Mouse (Mus musculus) MEL (cell line): Measurements from ENCODE around the gene Map3k6. TPM values are rescaled to one million over a fixed set of nuclear protein-coding genes. Genes with fewer than 3 reads are reported as not detected.
A peak's percentile ranks its signal among the peaks of the same experiment; 100 is the strongest.

ENCODE experiments used
- DNase-seq: peaks from one replicate; pipeline ENCODE4 v3.0.0; 2011; ENCODE audit warnings: low read depth, low spot score
- H3K27ac ChIP-seq: 2 replicates; pipeline ENCODE4 v1.5.1; 2012; ENCODE audit warnings: low read depth, mild to moderate bottlenecking, control low read depth, low read length, moderate library complexity; ENCODE audit not compliant: control insufficient read depth
- H3K27me3 ChIP-seq, 2 experiments: fragments of 150-350 bp in 1 of 2; sonication (generic) in 1 of 2; 2 replicates each; pipeline ENCODE4 v1.6.1; 2012; ENCODE audit warnings: low read length in 2 of 2, mild to moderate bottlenecking in 2 of 2, improper control_type of control experiment in 1 of 2, moderate library complexity in 1 of 2; ENCODE audit not compliant: insufficient read depth in 2 of 2, control insufficient read depth in 1 of 2
- H3K36me3 ChIP-seq, 2 experiments: 2 replicates each; pipeline ENCODE4 v1.6.1; 2012 to 2014; ENCODE audit warnings: low read length in 2 of 2, improper control_type of control experiment in 1 of 2, inconsistent platforms in 1 of 2, mild to moderate bottlenecking in 1 of 2; ENCODE audit not compliant: insufficient read depth in 2 of 2, control insufficient read depth in 1 of 2
- H3K4me1 ChIP-seq, 2 experiments: fragments of 150-350 bp in 1 of 2; sonication (generic) in 1 of 2; 2 replicates each; pipeline ENCODE4 v1.6.1; 2012; ENCODE audit warnings: low read length in 2 of 2, improper control_type of control experiment in 1 of 2, mild to moderate bottlenecking in 1 of 2; ENCODE audit not compliant: insufficient read depth in 2 of 2, control insufficient read depth in 1 of 2
- H3K4me3 ChIP-seq, 2 experiments: fragments of 150-350 bp in 1 of 2; sonication (generic) in 1 of 2; 2 replicates each; pipeline ENCODE4 v1.5.1; 2012; ENCODE audit warnings: low read depth in 2 of 2, low read length in 2 of 2, mild to moderate bottlenecking in 2 of 2, moderate library complexity in 2 of 2, control low read depth in 1 of 2, improper control_type of control experiment in 1 of 2; ENCODE audit not compliant: control insufficient read depth in 1 of 2, insufficient read depth in 1 of 2
- H3K79me2 ChIP-seq: 2 replicates; pipeline ENCODE4 v1.6.1; 2012; ENCODE audit warnings: mild to moderate bottlenecking, low read length, moderate library complexity; ENCODE audit not compliant: control insufficient read depth, poor library complexity, insufficient read depth
- H3K9ac ChIP-seq: 2 replicates; pipeline ENCODE4 v1.6.1; 2012; ENCODE audit warnings: low read depth, mild to moderate bottlenecking, control low read depth, low read length, moderate library complexity; ENCODE audit not compliant: control insufficient read depth, poor library complexity, severe bottlenecking
- H3K9me3 ChIP-seq: fragments of 150-350 bp; sonication (generic); replicated peaks from 2 replicates; pipeline ENCODE4 v1.6.1; 2012; ENCODE audit warnings: mild to moderate bottlenecking, low read length, improper control_type of control experiment, moderate library complexity; ENCODE audit not compliant: insufficient read depth
- CHD2 ChIP-seq: IDR thresholded peaks from 2 replicates; pipeline ENCODE4 v1.6.1; 2011; ENCODE audit warnings: low read length, improper control_type of control experiment
- CTCF ChIP-seq, 3 experiments: IDR thresholded peaks in 2 of 3; conservative IDR thresholded peaks in 1 of 3; 2 replicates each; pipeline ENCODE4 v1.5.1; 2011 to 2012; ENCODE audit warnings: low read length in 3 of 3, low read depth in 2 of 3, mild to moderate bottlenecking in 2 of 3, improper control_type of control experiment in 1 of 3, inconsistent platforms in 1 of 3, mixed read lengths in 1 of 3, moderate library complexity in 1 of 3; ENCODE audit not compliant: control insufficient read depth in 1 of 3, insufficient read depth in 1 of 3, poor library complexity in 1 of 3, severe bottlenecking in 1 of 3
- ELF1 ChIP-seq: IDR thresholded peaks from 2 replicates; pipeline ENCODE4 v1.6.1; 2014; ENCODE audit warnings: low read depth, mild to moderate bottlenecking, inconsistent platforms, low read length, improper control_type of control experiment, moderate library complexity
- EP300 ChIP-seq, 2 experiments: IDR thresholded peaks; 2 replicates each; pipeline ENCODE4 v1.6.1; 2011; ENCODE audit warnings: improper control_type of control experiment in 2 of 2, low read length in 2 of 2, low read depth in 1 of 2, mild to moderate bottlenecking in 1 of 2
- ETS1 ChIP-seq: IDR thresholded peaks from 2 replicates; pipeline ENCODE4 v1.6.1; 2012; ENCODE audit warnings: low read depth, mild to moderate bottlenecking, inconsistent platforms, low read length, improper control_type of control experiment, moderate library complexity
- GATA1 ChIP-seq: IDR thresholded peaks from 2 replicates; pipeline ENCODE4 v1.6.1; 2011; ENCODE audit warnings: low read depth, low read length, improper control_type of control experiment
- HCFC1 ChIP-seq: IDR thresholded peaks from 2 replicates; pipeline ENCODE4 v1.6.1; 2012; ENCODE audit warnings: low read depth, mild to moderate bottlenecking, inconsistent platforms, low read length, improper control_type of control experiment, moderate library complexity
- KAT2A ChIP-seq: conservative IDR thresholded peaks from 2 replicates; pipeline ENCODE4 v1.6.1; 2012; ENCODE audit warnings: low read depth, low read length, improper control_type of control experiment, inconsistent platforms
- MXI1 ChIP-seq: IDR thresholded peaks from 2 replicates; pipeline ENCODE4 v1.6.1; 2011; ENCODE audit warnings: mild to moderate bottlenecking, low read depth, low read length, improper control_type of control experiment
- NRF1 ChIP-seq: IDR thresholded peaks from 2 replicates; pipeline ENCODE4 v1.6.1; 2014; ENCODE audit warnings: low read depth, mild to moderate bottlenecking, inconsistent platforms, low read length, improper control_type of control experiment, moderate library complexity; ENCODE audit not compliant: poor library complexity, insufficient read depth, severe bottlenecking
- POLR2A ChIP-seq, 2 experiments: IDR thresholded peaks; 2 replicates each; pipeline ENCODE4 v1.6.1; 2011 to 2012; ENCODE audit warnings: low read length in 2 of 2, mild to moderate bottlenecking in 2 of 2, control low read depth in 1 of 2, improper control_type of control experiment in 1 of 2, low read depth in 1 of 2, moderate library complexity in 1 of 2; ENCODE audit not compliant: control insufficient read depth in 1 of 2, insufficient read depth in 1 of 2, poor library complexity in 1 of 2
- RAD21 ChIP-seq: IDR thresholded peaks from 2 replicates; pipeline ENCODE4 v1.6.1; 2011; ENCODE audit warnings: mild to moderate bottlenecking, low read depth, low read length, improper control_type of control experiment
- SIN3A ChIP-seq: IDR thresholded peaks from 2 replicates; pipeline ENCODE4 v1.6.1; 2012; ENCODE audit warnings: low read length, improper control_type of control experiment, inconsistent platforms
- SMC3 ChIP-seq: IDR thresholded peaks from 2 replicates; pipeline ENCODE4 v1.6.1; 2011; ENCODE audit warnings: low read depth, low read length, improper control_type of control experiment
- TAL1 ChIP-seq: IDR thresholded peaks from 2 replicates; pipeline ENCODE4 v1.6.1; 2012; ENCODE audit warnings: mild to moderate bottlenecking, inconsistent platforms, low read length, moderate library complexity, mixed read lengths
- TBP ChIP-seq: IDR thresholded peaks from 2 replicates; pipeline ENCODE4 v1.8.0; 2011; ENCODE audit warnings: low read depth, low read length, improper control_type of control experiment
- TCF12 ChIP-seq: IDR thresholded peaks from 2 replicates; pipeline ENCODE4 v1.6.1; 2014; ENCODE audit warnings: low read depth, mild to moderate bottlenecking, inconsistent platforms, low read length, improper control_type of control experiment, moderate library complexity
- USF2 ChIP-seq, 2 experiments: IDR thresholded peaks; 2 replicates each; pipeline ENCODE4 v1.6.1; 2011 to 2012; ENCODE audit warnings: improper control_type of control experiment in 2 of 2, low read length in 2 of 2, borderline replicate concordance in 1 of 2, inconsistent platforms in 1 of 2, low read depth in 1 of 2, mild to moderate bottlenecking in 1 of 2; ENCODE audit not compliant: insufficient read depth in 1 of 2
- ZC3H11A ChIP-seq: IDR thresholded peaks from 2 replicates; pipeline ENCODE4 v1.6.1; 2012; ENCODE audit warnings: low read depth, mild to moderate bottlenecking, inconsistent platforms, low read length, improper control_type of control experiment
- ZNF384 ChIP-seq: IDR thresholded peaks from 2 replicates; pipeline ENCODE4 v1.6.1; 2012; ENCODE audit warnings: low read depth, mild to moderate bottlenecking, inconsistent platforms, low read length, improper control_type of control experiment
- polyA plus RNA-seq, 2 experiments: library from polyadenylated mRNA; stranded (reverse) in 1 of 2; unstranded in 1 of 2; fragments of >175 nt in 1 of 2; fragments of >200 nt in 1 of 2; gene quantifications; 2 replicates each; pipeline versions ENCODE4 v1.2.1 to v1.2.4; 2012; ENCODE audit warnings: low replicate concordance in 2 of 2, low read depth in 1 of 2; ENCODE audit not compliant: insufficient read length in 2 of 2, insufficient read depth in 1 of 2, missing spikeins in 1 of 2
- total RNA-seq: library from RNA; depleted of rRNA; stranded (reverse); fragments of 300-350 nt; gene quantifications from 2 replicates; pipeline ENCODE4 v1.2.3, GENCODE M21; 2012

The Map3k6 gene
- total and polyA plus RNA-seq, 3 experiments = 19.1 to 21.9 TPM; not detected in 1

DNA sequence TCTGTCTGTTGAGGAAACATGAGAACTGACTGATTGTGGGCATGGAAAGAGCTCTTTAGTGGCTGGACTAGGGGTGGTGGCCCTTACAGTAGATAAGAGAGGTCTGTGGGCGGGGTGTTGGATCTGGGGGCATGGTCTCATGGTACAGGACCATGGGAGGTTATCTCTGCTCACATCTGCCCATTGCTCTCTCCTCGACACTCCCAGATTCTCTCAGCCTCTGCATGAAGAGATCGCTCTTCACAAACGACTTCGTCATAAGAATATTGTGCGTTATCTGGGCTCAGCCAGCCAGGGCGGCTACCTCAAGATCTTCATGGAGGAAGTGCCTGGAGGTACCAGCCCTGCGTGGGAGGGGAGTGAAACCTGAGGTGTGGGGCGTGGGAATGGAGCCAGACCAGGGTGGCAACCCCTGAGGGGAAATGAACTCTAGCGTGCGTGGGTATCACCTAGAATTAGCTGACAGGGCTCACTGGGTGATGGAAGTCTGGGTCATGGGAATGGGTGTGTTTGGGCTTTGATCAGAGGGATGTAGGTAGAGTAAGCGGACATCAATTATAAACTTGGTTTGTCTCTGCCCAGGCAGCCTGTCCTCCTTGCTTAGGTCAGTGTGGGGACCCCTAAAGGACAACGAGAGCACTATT, 7.3 kb downstream of the Map3k6 start (continued):
- peak; percentile 42; the same call in 1 of the 2 replicates for TF ChIP-seq TBP
- no peak for TF ChIP-seq ZNF384
- no peak for TF ChIP-seq ZC3H11A
- peak; percentile 87 to 94 for TF ChIP-seq EP300 (IDR thresholded peaks at IDR 0.05; ENCODE audit: low read depth in 1 of 2, low read length in 2 of 2)
- peak in 1 of 2 experiments; percentile 32; a peak in 1 of 4 replicates for TF ChIP-seq POLR2A (IDR thresholded peaks at IDR 0.05; ENCODE audit: control insufficient read depth in 1 of 2, insufficient read depth in 1 of 2, low read depth in 1 of 2, low read length in 2 of 2, poor library complexity in 1 of 2)
- TF ChIP-seq KAT2A = no peak
- TF ChIP-seq ETS1 = peak; percentile 87
- peak; percentile 94 for TF ChIP-seq GATA1
- peak; percentile 32; the same call in 1 of the 2 replicates for TF ChIP-seq HCFC1
- peak; percentile 93 for TF ChIP-seq TAL1
- TF ChIP-seq TCF12 = peak; percentile 91
- no peak for TF ChIP-seq RAD21
- TF ChIP-seq, all 39 proteins: peak for 14

DNA sequence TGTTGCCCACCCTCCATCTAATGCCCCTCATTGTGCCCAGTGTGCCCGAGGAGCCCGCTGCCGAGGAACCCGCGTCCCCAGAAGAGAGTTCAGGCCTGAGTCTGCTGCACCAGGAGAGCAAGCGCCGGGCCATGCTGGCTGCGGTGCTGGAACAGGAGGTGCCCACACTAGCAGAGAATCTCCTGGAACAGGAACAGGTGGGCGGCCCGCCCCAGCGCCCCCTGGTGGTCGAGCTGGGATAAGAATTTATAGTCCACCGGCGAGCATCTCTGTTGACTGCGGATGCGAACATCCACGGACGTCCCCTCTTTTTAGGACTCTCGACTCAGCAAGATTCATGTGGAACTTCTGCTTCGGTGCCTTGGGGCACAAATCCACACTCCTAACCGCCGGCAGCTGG, 10.0 kb downstream of the Map3k6 start:
- peaks cover 0 to 25% of the 10 kb centered on the region in 2 experiments; a peak in 2 of 4 replicates for H3K36me3 ChIP-seq
- no peak overlapping the region for H3K4me3 ChIP-seq

DNA sequence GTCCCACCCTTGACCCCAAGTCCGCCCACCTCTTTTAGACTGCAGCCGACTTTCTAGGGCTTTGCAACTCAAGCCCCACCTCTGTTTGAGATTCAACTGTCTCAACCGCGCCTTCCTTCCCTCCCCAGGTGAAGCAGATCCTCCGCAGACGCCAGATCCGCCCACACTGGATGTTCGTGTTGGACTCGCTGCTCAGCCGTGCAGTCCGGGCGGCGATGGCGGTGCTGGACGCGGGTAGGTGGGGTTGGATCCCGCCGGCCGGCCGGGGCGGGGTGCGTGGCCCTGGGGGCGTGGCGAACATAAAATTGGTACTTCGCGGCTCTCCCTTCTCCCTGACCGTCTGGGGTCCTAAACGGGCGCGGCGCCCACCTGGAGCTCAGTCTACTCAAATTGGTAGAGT, 10.6 kb downstream of the Map3k6 start:
- peaks cover 0 to 23% of the 10 kb centered on the region in 2 experiments; a peak in 2 of 4 replicates for H3K36me3 ChIP-seq

More for the DNA sequence above, 10.0 kb downstream of the Map3k6 start:
- H3K4me1 ChIP-seq = peaks cover 2 to 43% of the 10 kb centered on the region in 2 experiments
- no peak overlapping the region for H3K27ac ChIP-seq
- H3K79me2 ChIP-seq = no peaks in the 10 kb centered on the region; the same call in 1 of the 2 replicates
- DNase-seq = peak; percentile 74
- TF ChIP-seq SIN3A = peak; percentile 68
- peak; percentile 63; the same call in 1 of the 2 replicates for TF ChIP-seq MXI1
- peak; percentile 89 for TF ChIP-seq SMC3
- peak; percentile 73 to 96 (median 89) for TF ChIP-seq CTCF (IDR thresholded peaks at IDR 0.05 in 2 of 3, conservative IDR thresholded peaks at IDR 0.05 in 1 of 3; ENCODE audit: control insufficient read depth in 1 of 3, insufficient read depth in 1 of 3, low read depth in 2 of 3, low read length in 3 of 3, poor library complexity in 1 of 3, severe bottlenecking in 1 of 3)
- TF ChIP-seq CHD2 = no peak
- peak; percentile 50 for TF ChIP-seq ZC3H11A
- peak in 1 of 2 experiments; percentile 21; a peak in 1 of 4 replicates for TF ChIP-seq EP300 (IDR thresholded peaks at IDR 0.05; ENCODE audit: low read depth in 1 of 2, low read length in 2 of 2)
- no peak for TF ChIP-seq NRF1
- 0 out of 2 replicates have a peak, but pooled peaks have one; percentile 14 for TF ChIP-seq TCF12
- TF ChIP-seq RAD21 = peak; percentile 52
- TF ChIP-seq ZNF384 = no peak
- 0 out of 2 replicates have a peak, but pooled peaks have one; percentile 30 for TF ChIP-seq ELF1
- H3K9ac ChIP-seq = no peak overlapping the region
- no peaks in the 10 kb centered on the region for H3K27me3 ChIP-seq
- H3K9me3 ChIP-seq = no peaks in the 10 kb centered on the region

More for the DNA sequence above, 10.6 kb downstream of the Map3k6 start:
- DNase-seq = no peak
- no peaks in the 10 kb centered on the region for H3K9me3 ChIP-seq
- no peak for TF ChIP-seq USF2 (IDR thresholded peaks at IDR 0.05; ENCODE audit: borderline replicate concordance in 1 of 2, insufficient read depth in 1 of 2, low read depth in 1 of 2, low read length in 2 of 2)
- H3K4me3 ChIP-seq = no peak overlapping the region
- H3K79me2 ChIP-seq = no peaks in the 10 kb centered on the region; the same call in 1 of the 2 replicates
- no peaks in the 10 kb centered on the region for H3K27me3 ChIP-seq
- H3K27ac ChIP-seq = no peak overlapping the region
- no peak overlapping the region for H3K9ac ChIP-seq
- H3K4me1 ChIP-seq = peaks cover 2 to 37% of the 10 kb centered on the region in 2 experiments
